Comparison of ENCODE assay signal across 9 mouse cellular contexts in genomic region chr1:64705230-64705629, GRCm38 (mm10). TPM values are rescaled to one million over a fixed set of nuclear protein-coding genes. Genes with fewer than 3 reads are reported as not detected.
DNase-seq lines count a peak whose midpoint lies in the region; ATAC-seq and TF ChIP-seq lines count a peak whose summit lies in the region.
"Had no signal": no experiment of that assay in that cellular context is flagged by ENCODE, and none has a peak within 500 bp of the region (broad histone marks: within the 10 kb centered on the region; RNA-seq: fewer than 3 reads in every experiment).

No protein-coding gene starts in this region.

- H3K4me1 ChIP-seq in kidney, embryonic 16.5 days (ENCODE audit: insufficient read depth, low read length): no peaks in the 10 kb centered on the region
- no peaks in the 10 kb centered on the region for H3K4me1 ChIP-seq in midbrain, embryonic 13.5 days (replicated peaks)
- H3K4me1 ChIP-seq: lung, embryonic 15.5 days had no signal

- no peaks in the 10 kb centered on the region for H3K27me3 ChIP-seq in kidney, embryonic 16.5 days (ENCODE audit: insufficient read depth, low read length)
- no peaks in the 10 kb centered on the region for H3K27me3 ChIP-seq in midbrain, embryonic 13.5 days
- H3K27me3 ChIP-seq in splenic B cell, adult 2 months (ENCODE audit: control insufficient read depth, insufficient read depth, low read length, poor library complexity, severe bottlenecking): no peaks in the 10 kb centered on the region
- H3K27me3 ChIP-seq: lung, embryonic 15.5 days had no signal

- peak; percentile 69 for TF ChIP-seq CTCF in left cerebral cortex, adult 2 months (IDR thresholded peaks at IDR 0.05)

- ATAC-seq in kidney, embryonic 16.5 days (ENCODE audit: low FRiP score, low TSS enrichment): no peak
- ATAC-seq in hematopoietic stem cell, adult 5-6 weeks (replicated peaks in 1 of 2; ENCODE audit: insufficient read depth in 1 of 2, low FRiP score in 2 of 2, low TSS enrichment in 1 of 2, low read depth in 1 of 2, poor library complexity in 2 of 2, severe bottlenecking in 2 of 2): peak; percentile 70 to 81
- ATAC-seq in midbrain, embryonic 13.5 days: 0 out of 2 replicates have a peak, but pooled peaks have one; percentile 43

- WGBS in kidney, embryonic 16.5 days: 45% methylated on average over 6 of the region's 6 CpGs
- 51% methylated on average over 6 of the region's 6 CpGs for WGBS in midbrain, embryonic 13.5 days

- H3K9ac ChIP-seq in kidney, embryonic 16.5 days (replicated peaks; ENCODE audit: low read length): no peak overlapping the region
- no peak overlapping the region for H3K9ac ChIP-seq in midbrain, embryonic 13.5 days (replicated peaks)
- H3K9ac ChIP-seq: lung, embryonic 15.5 days had no signal

- no peak overlapping the region for H3K27ac ChIP-seq in kidney, embryonic 16.5 days (ENCODE audit: low read length)
- H3K27ac ChIP-seq in left cerebral cortex, adult 2 months: no peak overlapping the region
- no peak overlapping the region for H3K27ac ChIP-seq in midbrain, embryonic 13.5 days
- H3K27ac ChIP-seq: lung, embryonic 15.5 days had no signal

- H3K4me2 ChIP-seq in kidney, embryonic 16.5 days (replicated peaks; ENCODE audit: low read depth, low read length): no peak overlapping the region
- no peak overlapping the region for H3K4me2 ChIP-seq in midbrain, embryonic 13.5 days (replicated peaks)
- H3K4me2 ChIP-seq: lung, embryonic 15.5 days had no signal

- intact Hi-C loops in left cerebral cortex, adult 2 months (cut with DNase I): loop anchor here (10.0 kb wide), 1 partner anchor 970 kb away; the partner anchor contains the start of genes Fastkd2 and Mdh1b

- no peaks in the 10 kb centered on the region for H3K9me3 ChIP-seq in kidney, embryonic 16.5 days (ENCODE audit: low read length)
- no peaks in the 10 kb centered on the region for H3K9me3 ChIP-seq in midbrain, embryonic 13.5 days
- H3K9me3 ChIP-seq: lung, embryonic 15.5 days had no signal

- H3K4me3 ChIP-seq in kidney, embryonic 16.5 days (ENCODE audit: low read length): no peak overlapping the region
- H3K4me3 ChIP-seq in left cerebral cortex, adult 2 months: no peak overlapping the region
- H3K4me3 ChIP-seq in midbrain, embryonic 13.5 days (replicated peaks): no peak overlapping the region
- H3K4me3 ChIP-seq: lung, embryonic 15.5 days had no signal

- DNase-seq in kidney, adult 18-20 months: peak; percentile 76
- DNase-seq in adrenal gland, adult 2 months: peak; percentile 66
- peak; percentile 74 for DNase-seq in embryo, embryonic 11 days
- DNase-seq in left cerebral cortex, adult 2 months (ENCODE audit: extremely low spot score in 1 of 2, low spot score in 2 of 2): peak; percentile 63 to 67
- peak; percentile 82 for DNase-seq in splenic B cell, adult 2 months (ENCODE audit: low read depth, low spot score)

- peaks cover 17% of the 10 kb centered on the region; the same call in 1 of the 2 replicates for H3K36me3 ChIP-seq in kidney, embryonic 16.5 days (ENCODE audit: insufficient read depth, low read length)
- H3K36me3 ChIP-seq in midbrain, embryonic 13.5 days: peaks cover 33% of the 10 kb centered on the region
- 0 out of 2 replicates have a peak, but pooled peaks cover 2% of the 10 kb centered on the region for H3K36me3 ChIP-seq in splenic B cell, adult 2 months (ENCODE audit: control insufficient read depth, insufficient read depth, low read length, poor library complexity, severe bottlenecking)

RNA-seq across cellular contexts. Expression of gene Ccnyl1, which starts 15.0 kb away (rescaled TPM):
- polyA plus RNA-seq in kidney, embryonic 16.5 days (2015; fragmentation: Nextera tagmentation; extraction: Ambion mirVana): 4.1 and 5.0 TPM in 2 replicates
- total RNA-seq in adrenal gland, adult 2 months (2021): 10 to 100 TPM; 16.9 to 17.2 TPM
- 30.9 and 35.8 TPM in 2 replicates for polyA plus RNA-seq in adrenal gland, adult 2 months (2012; rRNA removed)
- total RNA-seq in hematopoietic stem cell, adult 5-6 weeks (2017): 3.9 and 6.2 TPM in 2 replicates
- total RNA-seq in left cerebral cortex, adult 2 months (2021): 10 to 100 TPM; 19.7 to 20.2 TPM
- polyA plus RNA-seq in midbrain, embryonic 13.5 days (2015; fragmentation: Nextera tagmentation; extraction: Ambion mirVana): 5.0 and 6.0 TPM in 2 replicates

RNA-seq across cellular contexts. Expression of gene Fzd5, which starts 32.3 kb away (rescaled TPM):
- 2.1 and 2.4 TPM in 2 replicates for polyA plus RNA-seq in kidney, embryonic 16.5 days (2015; fragmentation: Nextera tagmentation; extraction: Ambion mirVana)
- 10 to 100 TPM; 12.5 to 21.3 TPM for total RNA-seq in adrenal gland, adult 2 months (2021)
- 24.7 and 29.6 TPM in 2 replicates for polyA plus RNA-seq in adrenal gland, adult 2 months (2012; rRNA removed)
- 4.2 and 4.3 TPM in 2 replicates for total RNA-seq in hematopoietic stem cell, adult 5-6 weeks (2017)
- 1 to 10 TPM in 1 of 2 experiments, under 1 TPM in 1; 0.93 to 1.4 TPM for total RNA-seq in left cerebral cortex, adult 2 months (2021)
- polyA plus RNA-seq in midbrain, embryonic 13.5 days (2015; fragmentation: Nextera tagmentation; extraction: Ambion mirVana): 0.40 and 0.46 TPM in 2 replicates
